Mouse (Mus musculus) lung, postnatal 0 days (tissue): ENCODE results near the gene Cul9. TPM values are rescaled to one million over a fixed set of nuclear protein-coding genes. Genes with fewer than 3 reads are reported as not detected.

Experiments
- ATAC-seq: fragments of 200-750 bp; cut with Nextera tagmentation; 2 replicates; pipeline ENCODE4 v1.8.0; 2017; ENCODE audit warnings: moderate library complexity
- DNase-seq: peaks from one replicate; pipeline ENCODE4 v3.0.0-alpha.2; 2016; ENCODE audit warnings: low spot score
- H3K27ac ChIP-seq: fragments of 300-500 bp; sonication (generic); 2 replicates; pipeline ENCODE4 v1.5.1; 2014; ENCODE audit warnings: antibody characterized with exemption, mild to moderate bottlenecking, low read length, mixed read lengths
- H3K27me3 ChIP-seq: fragments of 300-500 bp; sonication (generic); replicated peaks from 2 replicates; pipeline ENCODE4 v1.6.1; 2014; ENCODE audit warnings: low read length, mixed read lengths; ENCODE audit not compliant: insufficient read depth
- H3K36me3 ChIP-seq: fragments of 300-500 bp; sonication (generic); 2 replicates; pipeline ENCODE4 v1.6.1; 2014; ENCODE audit warnings: low read length, mixed read lengths; ENCODE audit not compliant: insufficient read depth
- H3K4me1 ChIP-seq: fragments of 300-500 bp; sonication (generic); 2 replicates; pipeline ENCODE4 v1.6.1; 2014; ENCODE audit warnings: antibody characterized with exemption, low read depth, low read length, mixed read lengths; ENCODE audit not compliant: insufficient read depth
- H3K4me2 ChIP-seq: fragments of 300-500 bp; sonication (generic); replicated peaks from 2 replicates; pipeline ENCODE4 v1.6.1; 2014; ENCODE audit warnings: low read depth, mild to moderate bottlenecking, low read length, moderate library complexity, mixed read lengths
- H3K4me3 ChIP-seq: fragments of 300-500 bp; sonication (generic); 2 replicates; pipeline ENCODE4 v1.5.1; 2014; ENCODE audit warnings: low read depth, low read length
- H3K9ac ChIP-seq: fragments of 300-500 bp; sonication (generic); replicated peaks from 2 replicates; pipeline ENCODE4 v1.6.1; 2014; ENCODE audit warnings: low read depth, mild to moderate bottlenecking
- H3K9me3 ChIP-seq: fragments of 300-500 bp; sonication (generic); 2 replicates; pipeline ENCODE4 v1.6.1; 2016; ENCODE audit warnings: low read length, mixed read lengths
- CTCF ChIP-seq: IDR thresholded peaks from 2 replicates; pipeline ENCODE4 v1.5.1; 2016; ENCODE audit warnings: antibody characterized with exemption, mild to moderate bottlenecking
- EP300 ChIP-seq: IDR thresholded peaks from 2 replicates; pipeline ENCODE4 v1.6.1; 2016; ENCODE audit warnings: antibody characterized with exemption, mild to moderate bottlenecking, control low read depth
- WGBS: fragments of 180-500 bp; shearing (Covaris S2); extraction: QIAGEN DNeasy Blood & Tissue Kit; methylation state at CpG from one replicate; pipeline ENCODE4 v1.1.7; 2014; 5-methylcytosine and 5-hydroxymethylcytosine counted together
- polyA plus RNA-seq: library from polyadenylated mRNA; unstranded; fragments of >200 nt; fragmentation: Nextera tagmentation; extraction: Ambion mirVana; gene quantifications from 2 replicates; pipeline ENCODE4 v1.2.1, GENCODE M21; 2015

Gene Cul9
- polyA plus RNA-seq, 1 experiment from 2014 or later: 3.5 TPM

DNA sequence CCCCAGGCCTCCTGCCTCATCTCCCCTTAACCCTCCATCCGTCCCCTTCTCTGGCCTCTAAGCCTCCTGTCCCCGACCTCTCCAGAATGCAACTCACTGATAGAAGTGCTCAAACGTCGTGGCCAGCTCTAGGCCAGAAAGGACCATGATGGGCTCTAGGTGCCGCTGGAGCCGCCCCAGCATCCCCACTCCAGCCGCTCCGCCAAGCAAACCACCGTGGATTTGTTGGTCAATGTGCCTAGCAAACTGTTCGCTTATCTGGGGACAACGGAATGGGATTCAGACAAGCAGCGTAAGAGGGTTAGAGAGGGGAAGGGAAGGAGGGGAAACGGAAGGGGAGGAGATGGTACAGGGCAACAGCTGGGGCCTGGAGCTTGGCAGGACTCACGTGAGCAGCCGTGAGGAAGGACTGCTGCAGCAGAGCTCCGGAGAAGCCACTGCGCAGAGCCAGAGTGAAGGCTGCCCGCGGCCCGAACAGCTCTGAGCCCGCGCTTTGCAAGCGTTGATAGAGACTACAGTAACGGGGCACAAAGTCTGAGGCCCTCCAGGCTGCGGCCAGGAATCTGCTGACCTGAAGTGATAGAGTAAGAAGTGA is 25.7 kb downstream of the Cul9 start:
- Histone ChIP-seq H3K4me2 (peak overlapping the region; percentile 34), H3K9me3 (no peaks in the 10 kb centered on the region), H3K4me3 (no peak overlapping the region), H3K27me3 (no peaks in the 10 kb centered on the region), H3K36me3 (no peaks in the 10 kb centered on the region), H3K4me1 (no peaks in the 10 kb centered on the region), H3K27ac (no peak overlapping the region), H3K9ac (no peak overlapping the region)
- DNase-seq: peak; percentile 69
- peak; percentile 63; the same call in 1 of the 2 replicates for ATAC-seq
- 22% methylated on average over 25 of the region's 25 CpGs for WGBS
- TF ChIP-seq CTCF: no peak
- TF ChIP-seq EP300: no peak

DNA sequence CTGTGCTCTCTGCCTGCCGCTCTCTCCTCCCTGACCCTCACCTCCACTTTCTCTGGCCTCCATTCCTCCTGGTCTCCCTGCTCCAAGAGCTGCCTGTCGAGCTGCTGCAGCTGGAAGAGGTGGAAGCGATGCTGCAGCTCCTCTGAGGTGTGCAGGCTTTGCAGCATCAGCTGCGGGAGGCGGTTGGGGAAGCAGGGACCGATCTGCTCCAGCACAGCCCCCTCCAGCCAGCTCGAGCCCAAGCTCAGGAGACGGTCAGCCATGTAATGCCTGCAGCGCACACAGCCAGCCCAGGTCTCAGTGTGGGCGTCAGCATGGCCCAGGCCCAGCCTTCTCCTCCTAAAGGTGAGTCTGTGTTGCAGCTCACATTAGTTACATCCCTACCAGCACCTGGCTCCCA is 26.2 kb downstream of the Cul9 start:
- no peaks in the 10 kb centered on the region for H3K4me1 ChIP-seq
- DNase-seq: no peak
- no peak for TF ChIP-seq EP300
- no peak for TF ChIP-seq CTCF
- no peak overlapping the region for H3K9ac ChIP-seq
- peak overlapping the region; percentile 34 for H3K4me2 ChIP-seq
- no peaks in the 10 kb centered on the region for H3K36me3 ChIP-seq
- 52% methylated on average over 10 of the region's 10 CpGs for WGBS
- H3K4me3 ChIP-seq: no peak overlapping the region
- no peak overlapping the region for H3K27ac ChIP-seq
- H3K9me3 ChIP-seq: no peaks in the 10 kb centered on the region
- ATAC-seq: no peak
- H3K27me3 ChIP-seq: no peaks in the 10 kb centered on the region

DNA sequence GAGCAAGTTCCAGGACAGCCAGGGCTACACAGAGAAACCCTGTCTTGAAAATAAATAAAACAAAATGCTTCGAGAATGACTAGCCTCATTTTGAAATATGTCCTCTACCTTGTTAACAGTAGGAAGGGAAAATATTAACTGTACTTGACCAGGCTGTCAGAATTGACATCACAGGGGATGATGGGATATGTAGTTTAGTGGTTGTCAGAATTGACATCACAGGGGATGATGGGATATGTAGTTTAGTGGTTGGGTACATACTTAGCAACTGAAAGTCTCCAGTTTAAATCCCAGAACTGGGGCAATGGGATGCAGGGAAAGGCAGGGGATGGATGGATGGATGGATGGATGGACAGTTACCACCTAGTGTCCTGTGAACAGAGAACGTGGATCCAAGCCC is 32.9 kb downstream of the Cul9 start:
- DNase-seq (peak; percentile 19), ATAC-seq (peak; percentile 67)
- no peak overlapping the region for H3K4me3 ChIP-seq
- no peak for TF ChIP-seq CTCF
- TF ChIP-seq EP300: no peak
- H3K4me2 ChIP-seq: no peak overlapping the region
- no peaks in the 10 kb centered on the region for H3K36me3 ChIP-seq
- no peaks in the 10 kb centered on the region for H3K9me3 ChIP-seq
- H3K4me1 ChIP-seq: no peaks in the 10 kb centered on the region
- H3K27me3 ChIP-seq: no peaks in the 10 kb centered on the region
- 46% methylated on average over 2 of the region's 2 CpGs for WGBS
- H3K9ac ChIP-seq: no peak overlapping the region
- H3K27ac ChIP-seq: no peak overlapping the region

DNA sequence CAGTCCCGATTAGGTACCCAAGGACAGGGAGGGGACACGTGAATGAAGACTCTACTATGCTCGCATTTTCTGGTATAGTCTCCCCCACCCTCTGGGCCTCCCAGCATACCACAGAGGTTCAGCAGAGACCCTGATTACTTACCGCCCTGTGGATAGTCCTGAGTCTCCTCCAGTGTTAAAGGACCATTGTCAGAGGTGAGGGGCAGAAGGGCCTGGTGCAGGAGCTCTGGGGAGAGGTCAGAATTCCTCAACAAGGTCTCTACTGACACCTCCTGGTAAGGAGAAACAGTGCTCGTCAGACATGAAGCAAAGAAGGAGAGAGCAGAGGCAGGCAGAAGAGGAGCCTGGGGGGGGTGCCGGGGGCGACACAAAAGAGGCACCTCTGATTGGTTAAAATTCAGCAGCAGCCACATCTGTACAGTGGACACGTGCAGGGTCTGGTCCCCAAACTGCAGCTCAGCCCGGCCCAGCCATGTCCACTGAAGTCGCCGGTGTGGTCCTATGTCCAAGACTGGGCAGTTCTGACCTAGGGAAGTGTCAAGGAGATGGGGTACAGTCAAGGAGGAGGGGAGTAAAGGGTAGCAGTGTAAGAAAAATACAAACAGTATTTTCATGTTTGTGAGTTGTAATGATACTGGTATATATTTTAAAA is 35.0 kb downstream of the Cul9 start:
- DNase-seq (peak; percentile 45), ATAC-seq (no peak)
- WGBS: 50% methylated on average over 11 of the region's 11 CpGs
- no peak overlapping the region for H3K27ac ChIP-seq
- no peak overlapping the region for H3K9ac ChIP-seq
- H3K4me2 ChIP-seq: no peak overlapping the region
- H3K4me3 ChIP-seq: no peak overlapping the region
- H3K9me3 ChIP-seq: no peaks in the 10 kb centered on the region
- H3K4me1 ChIP-seq: no peaks in the 10 kb centered on the region
- no peaks in the 10 kb centered on the region for H3K27me3 ChIP-seq
- TF ChIP-seq EP300 (no peak), CTCF (peak; percentile 69)
- H3K36me3 ChIP-seq: no peaks in the 10 kb centered on the region

DNA sequence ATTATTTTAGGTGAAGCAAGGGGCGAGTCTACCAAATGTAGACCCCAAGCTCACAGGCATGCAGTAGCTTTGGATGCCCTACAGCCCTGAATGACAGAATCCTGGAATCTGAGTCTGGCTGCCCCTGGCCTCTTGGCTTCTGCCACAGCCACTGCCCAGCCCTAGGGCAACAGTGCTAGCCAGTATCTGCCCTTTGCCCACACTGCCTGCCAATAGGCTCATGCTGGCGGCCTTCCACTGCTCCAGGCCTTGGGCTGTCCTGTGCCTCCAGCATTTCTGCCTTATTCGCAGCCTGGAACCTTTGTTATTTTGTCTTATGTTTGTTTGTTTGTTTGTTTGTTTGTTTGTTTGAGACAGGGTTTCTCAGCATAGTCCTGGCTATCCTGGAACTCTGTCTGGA is 40.6 kb downstream of the Cul9 start:
- Histone ChIP-seq H3K27ac (no peak overlapping the region), H3K9me3 (no peaks in the 10 kb centered on the region), H3K9ac (no peak overlapping the region), H3K4me2 (no peak overlapping the region), H3K4me1 (no peaks in the 10 kb centered on the region), H3K36me3 (no peaks in the 10 kb centered on the region), H3K4me3 (no peak overlapping the region), H3K27me3 (no peaks in the 10 kb centered on the region)
- TF ChIP-seq CTCF (no peak), EP300 (no peak)
- DNase-seq: no peak
- ATAC-seq: no peak
- WGBS: 86% methylated on average over 3 of the region's 3 CpGs

DNA sequence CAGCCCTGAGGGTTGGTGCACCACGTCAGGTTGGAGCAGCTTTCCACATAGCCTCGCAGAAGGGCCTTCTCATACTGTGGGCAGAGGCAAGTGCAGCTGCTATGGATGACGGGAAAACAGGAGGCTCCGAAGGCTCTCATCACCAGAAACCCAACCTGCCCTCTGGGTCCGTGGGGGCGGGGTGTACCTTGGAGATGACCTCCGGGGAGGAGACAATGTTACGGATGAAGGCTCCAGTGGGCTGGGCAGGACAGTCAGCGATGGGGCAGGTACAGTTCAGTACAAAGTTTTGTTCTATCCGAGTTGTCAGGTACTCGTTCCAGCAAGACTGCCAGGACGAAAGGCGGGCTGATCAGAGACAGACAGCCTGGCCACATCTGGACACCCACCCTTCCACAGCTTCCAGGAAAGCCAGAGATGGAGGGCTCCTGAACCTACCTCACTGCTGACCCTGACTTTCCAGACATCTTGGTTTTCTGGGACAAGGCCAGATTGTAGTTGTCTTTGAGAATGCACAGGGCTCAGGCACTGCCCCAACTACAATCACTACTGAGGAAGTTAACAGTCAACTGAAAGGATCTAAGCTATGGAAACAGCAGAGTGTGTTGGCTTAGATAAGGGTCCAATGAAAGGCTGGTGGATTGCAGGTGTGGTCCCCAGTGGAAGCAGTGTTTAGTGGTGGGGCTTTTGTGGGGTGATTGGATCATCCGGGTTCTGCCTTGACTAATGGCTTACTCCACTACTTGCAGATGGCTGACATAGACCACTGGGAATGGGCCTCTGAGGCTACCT is 42.1 kb downstream of the Cul9 start:
- Histone ChIP-seq H3K4me3 (no peak overlapping the region), H3K4me1 (no peaks in the 10 kb centered on the region), H3K9me3 (no peaks in the 10 kb centered on the region), H3K4me2 (no peak overlapping the region), H3K9ac (no peak overlapping the region), H3K36me3 (no peaks in the 10 kb centered on the region), H3K27me3 (no peaks in the 10 kb centered on the region), H3K27ac (no peak overlapping the region)
- no peak for TF ChIP-seq EP300
- TF ChIP-seq CTCF: no peak
- ATAC-seq: no peak
- DNase-seq: no peak
- WGBS: 73% methylated on average over 14 of the region's 14 CpGs
